Mouse (Mus musculus) embryonic facial prominence, embryonic 11.5 days (tissue): ENCODE results near the gene Ipo4. TPM values are rescaled to one million over a fixed set of nuclear protein-coding genes. Genes with fewer than 3 reads are reported as not detected.

Source experiments
- ATAC-seq: fragments of 200-750 bp; cut with Nextera tagmentation; replicated peaks from 2 replicates; pipeline ENCODE4 v1.8.0; 2017; ENCODE audit warnings: low read depth; ENCODE audit not compliant: insufficient number of reproducible peaks, low FRiP score, low TSS enrichment
- DNase-seq: peaks from one replicate; pipeline ENCODE4 v3.0.0-alpha.2; 2015; ENCODE audit warnings: low spot score
- H3K27ac ChIP-seq: fragments of 300-500 bp; sonication (generic); replicated peaks from 2 replicates; pipeline ENCODE4 v1.5.1; 2014; ENCODE audit warnings: mild to moderate bottlenecking, low read depth, low read length, control low read depth
- H3K27me3 ChIP-seq: fragments of 300-500 bp; sonication (generic); 2 replicates; pipeline ENCODE4 v1.6.1; 2014; ENCODE audit warnings: mild to moderate bottlenecking, low read length, moderate library complexity, mixed read lengths; ENCODE audit not compliant: control insufficient read depth, insufficient read depth
- H3K36me3 ChIP-seq: fragments of 300-500 bp; sonication (generic); replicated peaks from 2 replicates; pipeline ENCODE4 v1.6.1; 2014; ENCODE audit warnings: low read depth, mild to moderate bottlenecking, low read length, moderate library complexity, mixed read lengths; ENCODE audit not compliant: control insufficient read depth, insufficient read depth
- H3K4me1 ChIP-seq: fragments of 300-500 bp; sonication (generic); 2 replicates; pipeline ENCODE4 v1.6.1; 2014; ENCODE audit warnings: low read length, mixed read lengths; ENCODE audit not compliant: control insufficient read depth, insufficient read depth
- H3K4me2 ChIP-seq: fragments of 300-500 bp; sonication (generic); 2 replicates; pipeline ENCODE4 v1.6.1; 2014; ENCODE audit warnings: low read depth, mild to moderate bottlenecking, control low read depth, low read length, moderate library complexity
- H3K4me3 ChIP-seq: fragments of 300-500 bp; sonication (generic); 2 replicates; pipeline ENCODE4 v1.5.1; 2014; ENCODE audit warnings: low read depth, low read length, control low read depth
- H3K9ac ChIP-seq: fragments of 300-500 bp; sonication (generic); replicated peaks from 2 replicates; pipeline ENCODE4 v1.6.1; 2014; ENCODE audit warnings: mild to moderate bottlenecking, control low read depth, low read length
- H3K9me3 ChIP-seq: fragments of 300-500 bp; sonication (generic); replicated peaks from 2 replicates; pipeline ENCODE4 v1.6.1; 2016; ENCODE audit warnings: mild to moderate bottlenecking, low read length, inconsistent platforms, mixed read lengths; ENCODE audit not compliant: control insufficient read depth
- WGBS: fragments of 180-500 bp; shearing (Covaris S2); extraction: QIAGEN DNeasy Blood & Tissue Kit; methylation state at CpG from one replicate; pipeline ENCODE4 v1.1.7; 2014; 5-methylcytosine and 5-hydroxymethylcytosine counted together
- polyA plus RNA-seq: library from polyadenylated mRNA; unstranded; fragments of >200 nt; fragmentation: Nextera tagmentation; extraction: Ambion mirVana; gene quantifications from 2 replicates; pipeline ENCODE4 v1.2.1, GENCODE M21; 2014

The Ipo4 gene
- polyA plus RNA-seq, 1 experiment from 2014 or later, result 85.0 TPM

- Histone ChIP-seq H3K27me3 (no peaks in the 10 kb centered on the region), H3K4me3 (peak overlapping the region; percentile 91), H3K9ac (peak overlapping the region; percentile 86), H3K4me1 (0 out of 2 replicates have a peak, but pooled peaks cover 2% of the 10 kb centered on the region), H3K4me2 (peak overlapping the region; percentile 91), H3K27ac (peak overlapping the region; percentile 57; the same call in 1 of the 2 replicates), H3K36me3 (peaks cover 7% of the 10 kb centered on the region; the same call in 1 of the 2 replicates), H3K9me3 (no peaks in the 10 kb centered on the region)
- DNase-seq, result no peak
- no peak for ATAC-seq
- WGBS, result 5% methylated on average over 16 of the region's 16 CpGs
Observed at GRCm38 (mm10) chr14:55592226-55592625, 43.5 kb downstream of the Ipo4 start.

- H3K4me1 ChIP-seq, result 0 out of 2 replicates have a peak, but pooled peaks cover 2% of the 10 kb centered on the region
- no peaks in the 10 kb centered on the region for H3K27me3 ChIP-seq
- peak; percentile 88 for ATAC-seq
- peaks cover 7% of the 10 kb centered on the region; the same call in 1 of the 2 replicates for H3K36me3 ChIP-seq
- H3K9ac ChIP-seq, result peak within 1 kb of the TSS; percentile 86
- peak; percentile 94 for DNase-seq
- H3K4me3 ChIP-seq, result peak within 1 kb of the TSS; percentile 91
- peak within 1 kb of the TSS; percentile 89 for H3K27ac ChIP-seq
- no peaks in the 10 kb centered on the region for H3K9me3 ChIP-seq
- WGBS, result under 1% methylated on average over 33 of the region's 33 CpGs
- peak within 1 kb of the TSS; percentile 91 for H3K4me2 ChIP-seq
Observed at GRCm38 (mm10) chr14:55591331-55591891, 44.3 kb downstream of the Ipo4 start, which contains the start of gene Rnf31. Rnf31 (plus strand) TSS chr14:55591708.

GRCm38 (mm10) chr14:55590748-55591330 is 44.9 kb downstream of the Ipo4 start, which contains the start of gene Psme2:
Psme2 (minus strand) TSS chr14:55591113.
- peak within 1 kb of the TSS; percentile 89 for H3K27ac ChIP-seq
- 0 out of 2 replicates have a peak, but pooled peaks cover 2% of the 10 kb centered on the region for H3K4me1 ChIP-seq
- H3K9ac ChIP-seq, result peak within 1 kb of the TSS; percentile 86
- no peaks in the 10 kb centered on the region for H3K27me3 ChIP-seq
- ATAC-seq (peak; percentile 94), DNase-seq (peak; percentile 96)
- peak within 1 kb of the TSS; percentile 91 for H3K4me2 ChIP-seq
- 2% methylated on average over 22 of the region's 22 CpGs for WGBS
- H3K36me3 ChIP-seq, result peaks cover 4% of the 10 kb centered on the region; the same call in 1 of the 2 replicates
- H3K9me3 ChIP-seq, result no peaks in the 10 kb centered on the region
- peak within 1 kb of the TSS; percentile 91 for H3K4me3 ChIP-seq

GRCm38 (mm10) chr14:55589771-55590448 is 45.8 kb downstream of the Ipo4 start:
- 87% methylated on average over 11 of the region's 11 CpGs for WGBS
- H3K27ac ChIP-seq, result no peak overlapping the region
- ATAC-seq, result no peak

GRCm38 (mm10) chr14:55589271-55589670 is 46.5 kb downstream of the Ipo4 start:
- H3K4me1 ChIP-seq, result peaks cover 2% of the 10 kb centered on the region; the same call in 1 of the 2 replicates
- no peak overlapping the region for H3K27ac ChIP-seq
- H3K4me2 ChIP-seq, result no peak overlapping the region
- WGBS, result 91% methylated on average over 5 of the region's 5 CpGs
- H3K27me3 ChIP-seq, result no peaks in the 10 kb centered on the region
- ATAC-seq (no peak), DNase-seq (no peak)
- H3K4me3 ChIP-seq, result no peak overlapping the region
- H3K9ac ChIP-seq, result no peak overlapping the region
- no peaks in the 10 kb centered on the region; the same call in 1 of the 2 replicates for H3K36me3 ChIP-seq
- no peaks in the 10 kb centered on the region for H3K9me3 ChIP-seq

More at GRCm38 (mm10) chr14:55589771-55590448, 45.8 kb downstream of the Ipo4 start:
- H3K9me3 ChIP-seq, result no peaks in the 10 kb centered on the region
- 0 out of 2 replicates have a peak, but pooled peaks cover 2% of the 10 kb centered on the region for H3K4me1 ChIP-seq
- H3K4me2 ChIP-seq, result peak overlapping the region; percentile 91
- H3K36me3 ChIP-seq, result no peaks in the 10 kb centered on the region; the same call in 1 of the 2 replicates
- no peaks in the 10 kb centered on the region for H3K27me3 ChIP-seq
- peak overlapping the region; percentile 91 for H3K4me3 ChIP-seq
- DNase-seq, result no peak
- peak overlapping the region; percentile 53 for H3K9ac ChIP-seq

- Histone ChIP-seq H3K9me3 (no peaks in the 10 kb centered on the region), H3K9ac (no peak overlapping the region), H3K36me3 (no peaks in the 10 kb centered on the region; the same call in 1 of the 2 replicates), H3K4me3 (no peak overlapping the region), H3K27ac (no peak overlapping the region), H3K27me3 (no peaks in the 10 kb centered on the region), H3K4me2 (no peak overlapping the region), H3K4me1 (no peaks in the 10 kb centered on the region; the same call in 1 of the 2 replicates)
- ATAC-seq (no peak), DNase-seq (no peak)
- WGBS, result 89% methylated on average over 2 of the region's 2 CpGs
Observed at GRCm38 (mm10) chr14:55586149-55586548, 49.6 kb downstream of the Ipo4 start.

- 62% methylated on average over 6 of the region's 6 CpGs for WGBS
- no peaks in the 10 kb centered on the region for H3K27me3 ChIP-seq
Observed at GRCm38 (mm10) chr14:55585566-55585960, 50.2 kb downstream of the Ipo4 start.

More at GRCm38 (mm10) chr14:55585566-55585960, 50.2 kb downstream of the Ipo4 start:
- no peak for DNase-seq
- Histone ChIP-seq H3K4me2 (no peak overlapping the region), H3K4me1 (no peaks in the 10 kb centered on the region; the same call in 1 of the 2 replicates), H3K4me3 (no peak overlapping the region), H3K9ac (no peak overlapping the region), H3K27ac (no peak overlapping the region), H3K9me3 (no peaks in the 10 kb centered on the region), H3K36me3 (no peaks in the 10 kb centered on the region; the same call in 1 of the 2 replicates)
- no peak for ATAC-seq
